Mouse (Mus musculus): ENCODE results near the gene Gm49387.

GRCm38 (mm10) chr14:31617997-31618396, 22.7 kb downstream of the Gm49387 start:
- no peak for TF ChIP-seq HCFC1 (IDR thresholded peaks at IDR 0.05; ENCODE audit: borderline replicate concordance, insufficient read depth, low read length)
- TF ChIP-seq CHD2 (IDR thresholded peaks at IDR 0.05; ENCODE audit: low read depth, low read length) = no peak
- no peak for TF ChIP-seq ZNF384 (IDR thresholded peaks at IDR 0.05; ENCODE audit: low read depth, low read length)
